Mouse (Mus musculus) megakaryocyte, embryonic 14.5 days (primary cell): ENCODE results near the gene Fam83d. TPM values are rescaled to one million over a fixed set of nuclear protein-coding genes. Genes with fewer than 3 reads are reported as not detected.
A peak's percentile ranks its signal among the peaks of the same experiment; 100 is the strongest.

Experiments used
- H3K27me3 ChIP-seq: replicated peaks from 2 replicates; pipeline ENCODE3; 2012; ENCODE audit warnings: inconsistent platforms
- H3K36me3 ChIP-seq: replicated peaks from 2 replicates; pipeline ENCODE3; 2012; ENCODE audit warnings: low read length, inconsistent platforms, mixed read lengths
- H3K4me1 ChIP-seq: 2 replicates; pipeline ENCODE4 v1.6.1; 2012; ENCODE audit warnings: inconsistent platforms
- H3K4me3 ChIP-seq: replicated peaks from 2 replicates; pipeline ENCODE3; 2012; ENCODE audit warnings: moderate library complexity, mild to moderate bottlenecking, inconsistent platforms
- H3K9me3 ChIP-seq: 2 replicates; pipeline ENCODE4 v1.6.1; 2012; ENCODE audit warnings: inconsistent platforms
- FLI1 ChIP-seq: IDR thresholded peaks from 2 replicates; pipeline ENCODE4 v1.6.1; 2012; ENCODE audit warnings: low read length, inconsistent platforms, mixed read lengths
- GATA1 ChIP-seq: IDR thresholded peaks from 3 replicates; pipeline ENCODE4 v1.6.1; 2012; ENCODE audit warnings: mixed read lengths, low read length, inconsistent platforms, borderline replicate concordance
- polyA plus RNA-seq: library from polyadenylated mRNA; stranded (reverse); fragments of >175 nt; gene quantifications from 2 replicates; pipeline ENCODE4 v1.2.3, GENCODE M21; 2012; ENCODE audit warnings: low replicate concordance; ENCODE audit not compliant: insufficient read depth

The Fam83d gene
- polyA plus RNA-seq, 1 experiment = 2.8 TPM

- peaks cover 12% of the 10 kb centered on the region for H3K4me1 ChIP-seq
- TF ChIP-seq FLI1 (no peak), GATA1 (no peak)
- H3K36me3 ChIP-seq = no peaks in the 10 kb centered on the region
Observed at GRCm38 (mm10) chr2:158743518-158744141, 24.3 kb upstream of the Fam83d start.

DNA sequence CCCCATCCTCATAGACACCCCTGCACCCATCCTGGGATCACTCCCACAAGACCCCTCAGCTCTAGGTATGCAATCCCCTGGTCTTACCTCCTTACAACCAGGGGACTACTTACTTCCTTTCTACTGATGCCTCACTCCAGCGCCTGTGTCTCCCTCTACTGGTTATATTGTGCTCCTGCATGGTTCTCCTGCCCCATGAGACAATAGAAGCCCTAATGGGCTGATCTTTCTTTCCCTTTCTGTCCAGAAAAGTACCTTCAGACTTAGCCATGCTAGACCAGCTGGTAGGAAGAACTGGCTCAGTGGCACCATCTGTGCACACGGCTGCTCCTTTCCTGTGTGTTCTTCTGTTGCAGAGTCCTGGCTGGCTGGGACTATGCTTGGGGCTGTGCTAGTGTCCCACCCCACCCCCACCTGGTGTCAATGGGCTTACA is 22.8 kb upstream of the Fam83d start:
- TF ChIP-seq FLI1 = no peak
- TF ChIP-seq GATA1 = no peak
- Histone ChIP-seq H3K27me3 (peaks cover 47% of the 10 kb centered on the region), H3K4me1 (peaks cover 12% of the 10 kb centered on the region), H3K4me3 (no peak overlapping the region), H3K9me3 (peaks cover 9% of the 10 kb centered on the region), H3K36me3 (no peaks in the 10 kb centered on the region)

More at GRCm38 (mm10) chr2:158743518-158744141, 24.3 kb upstream of the Fam83d start:
- Histone ChIP-seq H3K4me3 (no peak overlapping the region), H3K27me3 (peaks cover 49% of the 10 kb centered on the region), H3K9me3 (peaks cover 9% of the 10 kb centered on the region)

DNA sequence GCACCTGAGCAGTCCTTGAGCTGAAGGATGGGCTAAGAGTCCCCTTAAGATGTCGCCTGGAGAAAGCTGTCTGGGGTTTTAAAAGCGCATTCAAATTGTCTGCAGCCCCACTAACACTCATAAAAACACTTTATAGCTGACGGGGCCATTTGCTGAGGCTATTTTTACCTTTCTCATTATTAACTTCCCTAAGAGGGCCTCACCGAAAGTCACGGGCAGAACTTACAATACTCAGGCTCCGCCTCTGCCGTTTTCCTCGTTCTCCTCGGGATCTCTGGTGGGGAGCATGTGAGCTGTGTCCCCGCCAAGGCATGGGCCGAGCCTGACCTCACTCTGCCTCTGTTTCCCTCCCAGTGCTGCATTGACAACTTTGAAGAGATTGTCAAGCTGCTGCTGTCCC is 21.7 kb upstream of the Fam83d start:
- H3K27me3 ChIP-seq = peaks cover 47% of the 10 kb centered on the region
- peaks cover 9% of the 10 kb centered on the region for H3K9me3 ChIP-seq
- TF ChIP-seq GATA1 = no peak
- no peak for TF ChIP-seq FLI1
- H3K36me3 ChIP-seq = no peaks in the 10 kb centered on the region
- peaks cover 12% of the 10 kb centered on the region for H3K4me1 ChIP-seq
- peak overlapping the region; percentile 21 for H3K4me3 ChIP-seq

GRCm38 (mm10) chr2:158749366-158749765 is 18.5 kb upstream of the Fam83d start:
- Histone ChIP-seq H3K27me3 (peaks cover 43% of the 10 kb centered on the region), H3K4me1 (peaks cover 10% of the 10 kb centered on the region), H3K4me3 (no peak overlapping the region), H3K36me3 (no peaks in the 10 kb centered on the region), H3K9me3 (no peaks in the 10 kb centered on the region)
- no peak for TF ChIP-seq FLI1
- TF ChIP-seq GATA1 = no peak

DNA sequence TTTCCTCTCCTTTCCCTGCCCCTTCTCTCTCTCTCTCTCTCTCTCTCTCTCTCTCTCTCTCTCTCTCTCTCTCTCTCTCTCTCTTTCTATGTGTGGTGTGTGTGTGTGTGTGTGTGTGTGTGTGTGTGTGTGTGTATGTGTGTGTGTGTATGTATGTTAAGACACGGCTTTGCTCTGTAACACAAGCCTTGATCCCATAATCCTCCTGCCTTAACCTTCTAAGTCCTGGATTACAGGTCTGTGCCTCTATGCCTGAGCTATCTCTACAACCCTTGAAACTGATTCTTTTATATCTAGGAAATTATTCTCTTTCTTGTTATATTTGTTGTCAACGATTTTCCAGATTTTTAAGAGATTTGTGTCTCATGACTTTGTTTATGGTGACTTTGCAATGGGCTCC is 7.7 kb upstream of the Fam83d start:
- H3K9me3 ChIP-seq = no peaks in the 10 kb centered on the region
- H3K36me3 ChIP-seq = no peaks in the 10 kb centered on the region
- no peak for TF ChIP-seq GATA1
- TF ChIP-seq FLI1 = no peak
- H3K4me1 ChIP-seq = peaks cover 10% of the 10 kb centered on the region
- H3K4me3 ChIP-seq = no peak overlapping the region
- peaks cover 39% of the 10 kb centered on the region for H3K27me3 ChIP-seq

DNA sequence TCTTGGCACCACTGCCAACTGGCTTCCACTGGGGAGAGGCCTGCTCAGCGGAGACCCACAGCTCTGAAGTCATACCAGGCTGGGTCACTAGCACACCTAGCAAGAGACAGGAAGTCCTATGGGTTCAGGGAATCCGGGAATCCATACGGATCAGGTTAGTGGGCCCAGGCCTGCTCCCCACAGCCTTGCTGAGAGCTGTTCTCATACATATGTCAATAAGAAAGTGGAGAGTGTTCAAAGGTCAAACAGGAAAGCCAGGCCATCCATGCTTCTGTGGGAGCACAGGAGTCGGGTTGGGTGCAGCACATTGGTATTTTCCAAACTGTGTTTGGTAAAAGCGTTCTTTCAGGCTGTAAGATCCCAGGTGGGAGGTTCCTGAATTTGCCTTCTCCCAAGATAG is 5.6 kb upstream of the Fam83d start:
- peaks cover 26% of the 10 kb centered on the region for H3K27me3 ChIP-seq
- no peaks in the 10 kb centered on the region for H3K36me3 ChIP-seq
- H3K4me1 ChIP-seq = peaks cover 12% of the 10 kb centered on the region
- no peak for TF ChIP-seq GATA1
- TF ChIP-seq FLI1 = no peak
- H3K9me3 ChIP-seq = no peaks in the 10 kb centered on the region
- H3K4me3 ChIP-seq = no peak overlapping the region

- Histone ChIP-seq H3K27me3 (peaks cover 9% of the 10 kb centered on the region), H3K9me3 (no peaks in the 10 kb centered on the region), H3K4me3 (peak overlapping the region; percentile 94), H3K4me1 (peaks cover 48% of the 10 kb centered on the region), H3K36me3 (peaks cover 20% of the 10 kb centered on the region)
- TF ChIP-seq FLI1 (no peak), GATA1 (no peak)
Observed at GRCm38 (mm10) chr2:158768350-158768749, 457 bp downstream of the Fam83d start.

GRCm38 (mm10) chr2:158768771-158769170 is 878 bp downstream of the Fam83d start:
- TF ChIP-seq FLI1 (no peak), GATA1 (no peak)
- H3K27me3 ChIP-seq = peaks cover 5% of the 10 kb centered on the region

DNA sequence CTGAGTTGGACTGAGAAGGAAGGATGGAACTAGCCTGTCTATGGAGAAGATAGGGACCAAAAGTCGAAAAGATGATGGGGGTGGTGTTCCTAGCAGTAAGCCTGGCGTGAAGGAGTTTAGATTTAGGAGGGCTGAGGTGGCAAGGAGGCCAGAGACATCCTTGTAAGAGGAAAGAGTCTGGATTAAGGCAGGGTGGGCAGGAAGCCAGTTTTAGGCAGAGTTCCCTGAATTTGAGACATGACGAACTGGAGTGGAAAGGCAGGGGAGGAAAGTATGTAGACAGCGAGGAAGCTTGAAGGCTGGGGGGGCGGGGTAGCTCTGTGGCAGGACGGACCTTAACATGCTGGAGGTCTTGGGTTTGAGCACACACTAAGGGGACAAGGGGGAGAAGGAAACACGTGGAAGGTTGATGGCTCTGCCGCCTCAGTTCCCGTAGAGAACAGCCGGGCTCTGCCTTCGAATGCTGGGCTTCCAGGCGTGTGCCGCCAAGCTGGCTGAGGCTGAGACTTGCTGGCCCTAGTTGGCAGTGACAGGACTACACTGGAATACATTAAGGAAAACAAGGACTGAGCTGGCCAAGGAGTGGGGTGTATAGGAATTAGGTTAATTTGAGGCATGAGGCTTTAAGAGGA is 2.3 kb downstream of the Fam83d start:
- no peaks in the 10 kb centered on the region for H3K9me3 ChIP-seq
- H3K36me3 ChIP-seq = peaks cover 31% of the 10 kb centered on the region
- H3K27me3 ChIP-seq = no peaks in the 10 kb centered on the region
- peaks cover 63% of the 10 kb centered on the region for H3K4me1 ChIP-seq
- TF ChIP-seq FLI1 (no peak), GATA1 (no peak)
- peak overlapping the region; percentile 94 for H3K4me3 ChIP-seq

More at GRCm38 (mm10) chr2:158768771-158769170, 878 bp downstream of the Fam83d start:
- H3K9me3 ChIP-seq = no peaks in the 10 kb centered on the region
- peaks cover 52% of the 10 kb centered on the region for H3K4me1 ChIP-seq
- peaks cover 24% of the 10 kb centered on the region for H3K36me3 ChIP-seq
- peak overlapping the region; percentile 94 for H3K4me3 ChIP-seq

GRCm38 (mm10) chr2:158771066-158771763 is 3.3 kb downstream of the Fam83d start:
- Histone ChIP-seq H3K36me3 (peaks cover 38% of the 10 kb centered on the region), H3K27me3 (no peaks in the 10 kb centered on the region), H3K4me3 (peak overlapping the region; percentile 46), H3K9me3 (no peaks in the 10 kb centered on the region), H3K4me1 (peaks cover 71% of the 10 kb centered on the region)
- TF ChIP-seq GATA1 (no peak), FLI1 (no peak)
